In the genomic region with DNA sequence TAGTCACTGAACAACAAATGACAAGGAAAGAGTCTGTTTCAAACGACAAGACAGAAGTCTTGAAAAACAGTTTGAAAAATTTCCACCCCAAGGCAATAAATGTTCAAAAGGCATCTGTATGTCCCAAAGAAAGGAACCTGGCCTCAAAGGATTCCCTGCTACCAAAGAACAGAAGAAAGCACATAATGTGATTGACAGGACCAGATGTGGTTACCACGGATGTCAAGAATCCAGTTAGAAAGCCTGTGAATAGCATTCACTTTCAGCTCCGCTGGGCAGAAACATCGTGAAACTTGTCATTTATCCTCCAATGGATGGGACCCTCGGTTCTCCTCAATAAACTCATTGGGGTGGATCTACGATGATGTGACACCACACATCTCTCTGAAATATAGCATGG, we compare ENCODE assay signal across 21 mouse cellular contexts. TPM values are rescaled to one million over a fixed set of nuclear protein-coding genes. Genes with fewer than 3 reads are reported as not detected.
A peak's percentile ranks its signal among the peaks of the same experiment; 100 is the strongest.
DNase-seq lines count a peak whose midpoint lies in the region; ATAC-seq and TF ChIP-seq lines count a peak whose summit lies in the region.
"Had no signal": no experiment of that assay in that cellular context is flagged by ENCODE, and none has a peak within 500 bp of the region (broad histone marks: within the 10 kb centered on the region; RNA-seq: fewer than 3 reads in every experiment).

No protein-coding gene starts in this region.

- no peaks in the 10 kb centered on the region for H3K79me2 ChIP-seq in C2C12 (ENCODE audit: control insufficient read depth, insufficient read depth)

- TF ChIP-seq CTCF in C2C12 (IDR thresholded peaks at IDR 0.05; ENCODE audit: control insufficient read depth, insufficient read depth, insufficient read length): no peak

- no peak for DNase-seq in forebrain, embryonic 10.5 days (ENCODE audit: extremely low spot score, low spot score)
- no peak for DNase-seq in forebrain, embryonic 11.5 days (ENCODE audit: low spot score)
- DNase-seq in embryo, embryonic 10.5 days (ENCODE audit: low spot score): peak; percentile 35
- DNase-seq in mesoderm, embryonic 11.5 days (ENCODE audit: low read depth, low spot score): peak; percentile 29
- no peak for DNase-seq in kidney, postnatal 14 days
- DNase-seq in spleen, postnatal 10 days (ENCODE audit: low spot score in 2 of 2): no peak
- DNase-seq: adrenal gland, adult 2 months; adrenal gland, postnatal 25 days; cerebellum, adult 2 months; cerebellum, postnatal 10 days; gastrocnemius, adult 2 months; gastrocnemius, postnatal 36 days; heart, adult 11 months; heart, postnatal 14 days had no signal

- H3K27ac ChIP-seq in forebrain, embryonic 10.5 days: 0 out of 2 replicates have a peak overlapping the region, but pooled peaks have one; percentile 8
- no peak overlapping the region for H3K27ac ChIP-seq in forebrain, embryonic 11.5 days (ENCODE audit: low read depth, low read length)
- H3K27ac ChIP-seq: embryonic facial prominence, embryonic 12.5 days; gastrocnemius, adult 2 months; heart, embryonic 10.5 days; heart, embryonic 15.5 days; hindbrain, embryonic 14.5 days had no signal

- H3K4me1 ChIP-seq in forebrain, embryonic 10.5 days: peaks cover 9% of the 10 kb centered on the region; the same call in 1 of the 2 replicates
- H3K4me1 ChIP-seq in forebrain, embryonic 11.5 days (replicated peaks; ENCODE audit: control insufficient read depth, insufficient read depth, low read length): no peaks in the 10 kb centered on the region
- H3K4me1 ChIP-seq: embryonic facial prominence, embryonic 12.5 days; heart, embryonic 10.5 days; heart, embryonic 15.5 days had no signal

- 45% methylated on average over 6 of the region's 6 CpGs for WGBS in forebrain, embryonic 10.5 days
- 35% methylated on average over 6 of the region's 6 CpGs for WGBS in forebrain, embryonic 11.5 days

- H3K9me3 ChIP-seq in forebrain, embryonic 10.5 days: no peaks in the 10 kb centered on the region
- no peaks in the 10 kb centered on the region for H3K9me3 ChIP-seq in forebrain, embryonic 11.5 days (ENCODE audit: control insufficient read depth, low read length)
- H3K9me3 ChIP-seq: embryonic facial prominence, embryonic 12.5 days; heart, embryonic 10.5 days; heart, embryonic 15.5 days had no signal

- no peak overlapping the region for H3K9ac ChIP-seq in forebrain, embryonic 11.5 days (ENCODE audit: low read length)
- H3K9ac ChIP-seq: embryonic facial prominence, embryonic 12.5 days; heart, embryonic 15.5 days; hindbrain, embryonic 14.5 days had no signal

- H3K27me3 ChIP-seq in forebrain, embryonic 10.5 days (ENCODE audit: poor library complexity, severe bottlenecking): no peaks in the 10 kb centered on the region
- no peaks in the 10 kb centered on the region for H3K27me3 ChIP-seq in forebrain, embryonic 11.5 days (ENCODE audit: control insufficient read depth, insufficient read depth, low read length)
- no peaks in the 10 kb centered on the region for H3K27me3 ChIP-seq in C2C12 (ENCODE audit: control insufficient read depth, insufficient read depth, insufficient read length)
- H3K27me3 ChIP-seq: embryonic facial prominence, embryonic 12.5 days; heart, embryonic 15.5 days had no signal

- H3K4me2 ChIP-seq in forebrain, embryonic 11.5 days (ENCODE audit: low read depth, low read length, severe bottlenecking): no peak overlapping the region
- H3K4me2 ChIP-seq: embryonic facial prominence, embryonic 12.5 days; heart, embryonic 15.5 days; hindbrain, embryonic 14.5 days had no signal

- no peak overlapping the region for H3K4me3 ChIP-seq in forebrain, embryonic 10.5 days
- no peak overlapping the region for H3K4me3 ChIP-seq in forebrain, embryonic 11.5 days (ENCODE audit: low read depth, low read length)
- no peak overlapping the region for H3K4me3 ChIP-seq in C2C12 (ENCODE audit: insufficient read depth, poor library complexity, severe bottlenecking)
- H3K4me3 ChIP-seq: embryonic facial prominence, embryonic 12.5 days; gastrocnemius, adult 2 months; heart, embryonic 10.5 days; heart, embryonic 15.5 days had no signal

- H3K79me3 ChIP-seq in C2C12 (ENCODE audit: low read depth): no peaks in the 10 kb centered on the region

- no peaks in the 10 kb centered on the region for H3K36me3 ChIP-seq in forebrain, embryonic 10.5 days (replicated peaks)
- no peaks in the 10 kb centered on the region for H3K36me3 ChIP-seq in forebrain, embryonic 11.5 days (ENCODE audit: control insufficient read depth, insufficient read depth, low read length)
- H3K36me3 ChIP-seq in C2C12 (ENCODE audit: control insufficient read depth, insufficient read depth): no peaks in the 10 kb centered on the region
- H3K36me3 ChIP-seq: embryonic facial prominence, embryonic 12.5 days; heart, embryonic 10.5 days; heart, embryonic 15.5 days had no signal

- H3ac ChIP-seq in C2C12 (ENCODE audit: control insufficient read depth, insufficient read length, low read depth): no peak overlapping the region

- ATAC-seq in forebrain, embryonic 11.5 days (replicated peaks; ENCODE audit: low FRiP score): no peak
- ATAC-seq: forebrain, embryonic 14.5 days; intestine, embryonic 16.5 days had no signal

TF ChIP-seq in C2C12, 6 proteins besides CTCF, POLR2A, EP300 and RAD21:
- peak; percentile 81 for TF ChIP-seq MYOD1 (IDR thresholded peaks at IDR 0.05; ENCODE audit: control insufficient read depth, insufficient read length, low read depth)
- TF ChIP-seq MAX (IDR thresholded peaks at IDR 0.05): no peak

RNA-seq across cellular contexts. Expression of a gene that starts 2.2 kb away (rescaled TPM):
- polyA plus RNA-seq in forebrain, embryonic 10.5 days (2016; fragmentation: Nextera tagmentation; extraction: Ambion mirVana): not detected in 2 replicates
- not detected in 2 replicates for polyA plus RNA-seq in forebrain, embryonic 11.5 days (2014; fragmentation: Nextera tagmentation; extraction: Ambion mirVana)
- polyA plus RNA-seq in C2C12 (2012; fragmentation: generic; extraction: Trizol): 0.08 TPM
- polyA plus RNA-seq: cerebellum, adult 2 months; embryonic facial prominence, embryonic 12.5 days; forebrain, embryonic 14.5 days; heart, embryonic 10.5 days; hindbrain, embryonic 14.5 days; intestine, embryonic 16.5 days had no signal

Comparison
In these comparisons a context has a peak if more than half of its experiments do, and no peak if none do; other contexts are left out.
1. DNase-seq: peak in embryo, embryonic 10.5 days (single experiment) and mesoderm, embryonic 11.5 days (single experiment); none in forebrain, embryonic 10.5 days (single experiment), forebrain, embryonic 11.5 days (single experiment), kidney, postnatal 14 days (single experiment) and spleen, postnatal 10 days (0 of 2).